Mouse (Mus musculus) neural tube, embryonic 13.5 days (tissue): ENCODE measurements around the gene Ruvbl2. TPM values are rescaled to one million over a fixed set of nuclear protein-coding genes. Genes with fewer than 3 reads are reported as not detected.

Experiments
- ATAC-seq: fragments of 200-750 bp; cut with Nextera tagmentation; 2 replicates; pipeline ENCODE4 v1.8.0; 2017; ENCODE audit warnings: low read depth, mild to moderate bottlenecking, moderate TSS enrichment, moderate library complexity
- H3K27ac ChIP-seq: fragments of 300-500 bp; sonication (generic); replicated peaks from 2 replicates; pipeline ENCODE4 v1.5.1; 2015; ENCODE audit warnings: moderate library complexity, mild to moderate bottlenecking, inconsistent platforms
- H3K27me3 ChIP-seq: fragments of 300-500 bp; sonication (generic); 2 replicates; pipeline ENCODE4 v1.6.1; 2015; ENCODE audit warnings: mild to moderate bottlenecking, inconsistent platforms
- H3K36me3 ChIP-seq: fragments of 300-500 bp; sonication (generic); 2 replicates; pipeline ENCODE4 v1.6.1; 2015; ENCODE audit warnings: mild to moderate bottlenecking, inconsistent platforms
- H3K4me1 ChIP-seq: fragments of 300-500 bp; sonication (generic); replicated peaks from 2 replicates; pipeline ENCODE4 v1.6.1; 2015; ENCODE audit warnings: inconsistent platforms
- H3K4me2 ChIP-seq: fragments of 300-500 bp; sonication (generic); 2 replicates; pipeline ENCODE4 v1.6.1; 2015; ENCODE audit warnings: inconsistent platforms, mild to moderate bottlenecking, moderate library complexity
- H3K4me3 ChIP-seq: fragments of 300-500 bp; sonication (generic); 2 replicates; pipeline ENCODE4 v1.5.1; 2015; ENCODE audit warnings: mild to moderate bottlenecking, inconsistent platforms
- H3K9ac ChIP-seq: fragments of 300-500 bp; sonication (generic); 2 replicates; pipeline ENCODE4 v1.6.1; 2015; ENCODE audit warnings: moderate library complexity, mild to moderate bottlenecking, inconsistent platforms
- H3K9me3 ChIP-seq: fragments of 300-500 bp; sonication (generic); 2 replicates; pipeline ENCODE4 v1.6.1; 2016; ENCODE audit warnings: inconsistent platforms
- WGBS: fragments of 180-500 bp; shearing (Covaris S2); methylation state at CpG from one replicate; pipeline ENCODE4 v1.1.7; 2015; 5-methylcytosine and 5-hydroxymethylcytosine counted together
- polyA plus RNA-seq: library from polyadenylated mRNA; unstranded; fragments of >200 nt; fragmentation: Nextera tagmentation; extraction: Ambion mirVana; gene quantifications from 2 replicates; pipeline ENCODE4 v1.2.1, GENCODE M21; 2015

The Ruvbl2 gene
- polyA plus RNA-seq, 1 experiment from 2014 or later: 89.7 TPM

DNA sequence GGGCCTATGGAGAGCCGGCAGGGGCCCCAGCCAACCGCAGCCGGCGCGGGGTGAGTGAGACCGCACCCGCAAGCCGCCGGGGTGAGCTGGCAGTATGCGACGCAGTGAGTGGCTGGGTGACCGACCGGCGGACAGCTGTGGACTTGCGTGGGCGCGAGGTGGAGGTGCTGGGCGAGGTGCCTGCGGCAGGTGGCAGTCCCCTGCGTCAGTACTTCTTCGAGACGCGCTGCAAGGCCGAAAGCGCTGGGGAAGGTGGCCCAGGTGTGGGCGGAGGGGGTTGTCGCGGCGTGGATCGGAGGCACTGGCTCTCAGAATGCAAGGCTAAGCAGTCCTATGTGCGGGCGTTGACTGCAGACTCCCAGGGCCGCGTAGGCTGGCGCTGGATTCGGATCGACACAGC is 22.3 kb downstream of the Ruvbl2 start:
- H3K27me3 ChIP-seq: peaks cover 100% of the 10 kb centered on the region
- H3K9ac ChIP-seq: no peak overlapping the region
- no peak overlapping the region for H3K27ac ChIP-seq
- ATAC-seq: no peak
- H3K4me1 ChIP-seq: peaks cover 13% of the 10 kb centered on the region
- WGBS: 12% methylated on average over 37 of the region's 37 CpGs
- peaks cover 3% of the 10 kb centered on the region; the same call in 1 of the 2 replicates for H3K36me3 ChIP-seq
- H3K9me3 ChIP-seq: no peaks in the 10 kb centered on the region
- no peak overlapping the region for H3K4me2 ChIP-seq
- no peak overlapping the region for H3K4me3 ChIP-seq

- Histone ChIP-seq H3K4me3 (no peak overlapping the region), H3K4me2 (no peak overlapping the region), H3K9me3 (no peaks in the 10 kb centered on the region), H3K27me3 (peaks cover 100% of the 10 kb centered on the region), H3K9ac (no peak overlapping the region), H3K27ac (no peak overlapping the region), H3K4me1 (peaks cover 13% of the 10 kb centered on the region), H3K36me3 (no peaks in the 10 kb centered on the region)
- ATAC-seq: no peak
- 47% methylated on average over 12 of the region's 12 CpGs for WGBS
Measured at GRCm38 (mm10) chr7:45414740-45415224, 23.1 kb downstream of the Ruvbl2 start.

GRCm38 (mm10) chr7:45413864-45414739 is 23.8 kb downstream of the Ruvbl2 start:
- no peak overlapping the region for H3K27ac ChIP-seq
- H3K4me3 ChIP-seq: peak overlapping the region; percentile 46
- WGBS: 2% methylated on average over 27 of the region's 27 CpGs
- no peaks in the 10 kb centered on the region for H3K9me3 ChIP-seq
- peaks cover 13% of the 10 kb centered on the region for H3K4me1 ChIP-seq
- H3K9ac ChIP-seq: peak overlapping the region; percentile 68
- peaks cover 100% of the 10 kb centered on the region for H3K27me3 ChIP-seq
- peak overlapping the region; percentile 82 for H3K4me2 ChIP-seq
- peak; percentile 20; the same call in 1 of the 2 replicates for ATAC-seq
- no peaks in the 10 kb centered on the region for H3K36me3 ChIP-seq

- Histone ChIP-seq H3K4me2 (peak within 1 kb of the TSS; percentile 82), H3K36me3 (no peaks in the 10 kb centered on the region), H3K9ac (peak within 1 kb of the TSS; percentile 68), H3K9me3 (no peaks in the 10 kb centered on the region), H3K27me3 (peaks cover 100% of the 10 kb centered on the region), H3K4me3 (peak within 1 kb of the TSS; percentile 46), H3K27ac (no peak within 1 kb of the TSS), H3K4me1 (peaks cover 13% of the 10 kb centered on the region)
- ATAC-seq: peak; percentile 34
- 2% methylated on average over 45 of the region's 45 CpGs for WGBS
Measured at GRCm38 (mm10) chr7:45413113-45413863, 24.6 kb downstream of the Ruvbl2 start, which contains the start of gene Ntf5. Gene Ntf5, plus strand, starts transcription at chr7:45413695.

GRCm38 (mm10) chr7:45412421-45412820 is 25.5 kb downstream of the Ruvbl2 start:
- Histone ChIP-seq H3K4me2 (no peak overlapping the region), H3K36me3 (no peaks in the 10 kb centered on the region), H3K9me3 (no peaks in the 10 kb centered on the region), H3K27ac (no peak overlapping the region), H3K4me3 (no peak overlapping the region), H3K27me3 (peaks cover 100% of the 10 kb centered on the region), H3K9ac (no peak overlapping the region), H3K4me1 (peaks cover 13% of the 10 kb centered on the region)
- ATAC-seq: no peak
- 84% methylated on average over 2 of the region's 2 CpGs for WGBS

DNA sequence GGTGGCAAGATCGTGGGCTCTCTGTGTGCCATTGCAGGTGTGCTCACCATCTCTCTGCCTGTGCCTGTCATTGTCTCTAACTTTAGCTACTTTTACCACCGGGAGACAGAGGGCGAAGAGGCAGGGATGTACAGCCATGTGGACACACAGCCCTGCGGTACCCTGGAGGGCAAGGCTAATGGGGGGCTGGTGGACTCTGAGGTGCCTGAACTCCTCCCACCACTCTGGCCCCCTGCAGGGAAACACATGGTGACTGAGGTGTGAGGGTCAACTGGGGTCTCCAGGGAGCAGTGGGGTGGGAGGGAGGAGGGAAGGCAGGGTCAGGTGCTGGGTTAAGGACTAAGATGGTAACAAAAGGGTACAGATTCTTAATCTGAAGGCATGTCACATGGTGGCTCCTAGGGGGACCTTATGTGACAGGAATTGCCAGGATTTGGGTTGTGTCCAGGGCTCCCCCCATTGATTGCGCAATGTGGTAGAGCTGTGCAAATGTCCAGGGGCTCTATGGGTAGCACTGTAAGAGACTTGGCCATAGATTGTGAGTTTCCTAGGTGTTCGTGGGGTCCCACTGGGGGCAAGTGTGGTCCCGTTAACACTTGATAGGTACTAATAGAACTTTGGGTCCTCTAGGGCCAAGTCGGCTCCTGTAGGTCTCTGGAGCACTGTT is 28.3 kb downstream of the Ruvbl2 start:
- Histone ChIP-seq H3K36me3 (no peaks in the 10 kb centered on the region), H3K4me3 (no peak overlapping the region), H3K4me2 (no peak overlapping the region), H3K9me3 (no peaks in the 10 kb centered on the region), H3K27ac (no peak overlapping the region), H3K27me3 (peaks cover 100% of the 10 kb centered on the region), H3K9ac (no peak overlapping the region), H3K4me1 (peaks cover 22% of the 10 kb centered on the region)
- WGBS: 88% methylated on average over 8 of the region's 8 CpGs
- no peak for ATAC-seq

- WGBS: 88% methylated on average over 17 of the region's 17 CpGs
Measured at GRCm38 (mm10) chr7:45408949-45409348, 28.9 kb downstream of the Ruvbl2 start.

DNA sequence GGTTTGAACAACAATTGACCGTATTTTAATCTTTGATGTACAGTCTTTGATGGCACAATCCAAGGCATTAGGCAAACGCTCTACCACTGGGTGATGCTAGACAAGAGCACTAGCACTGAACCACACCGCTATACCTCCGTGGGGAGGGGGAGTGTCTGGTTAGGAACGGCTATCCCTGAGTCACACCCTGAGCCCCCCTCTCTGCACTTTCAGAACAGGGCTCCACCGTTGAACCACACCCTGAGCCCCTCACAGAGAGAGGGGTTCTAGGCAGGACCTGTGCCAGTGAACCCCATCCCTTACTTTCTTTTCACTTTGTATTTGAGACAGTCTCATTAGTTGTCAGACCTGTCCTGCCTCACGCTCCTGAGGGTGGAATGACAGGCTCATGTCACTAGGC is 29.5 kb downstream of the Ruvbl2 start:
- Histone ChIP-seq H3K4me2 (no peak overlapping the region), H3K27me3 (peaks cover 87% of the 10 kb centered on the region), H3K9me3 (no peaks in the 10 kb centered on the region), H3K36me3 (no peaks in the 10 kb centered on the region), H3K4me1 (peaks cover 11% of the 10 kb centered on the region), H3K9ac (no peak overlapping the region), H3K27ac (no peak overlapping the region), H3K4me3 (no peak overlapping the region)
- whole genome bisulfite sequencing: 74% methylated on average over 7 of the region's 7 CpGs
- no peak for ATAC-seq

More at GRCm38 (mm10) chr7:45408949-45409348, 28.9 kb downstream of the Ruvbl2 start:
- ATAC-seq: no peak
- Histone ChIP-seq H3K4me2 (no peak overlapping the region), H3K9me3 (no peaks in the 10 kb centered on the region), H3K4me1 (peaks cover 17% of the 10 kb centered on the region), H3K4me3 (no peak overlapping the region), H3K36me3 (no peaks in the 10 kb centered on the region), H3K27ac (no peak overlapping the region), H3K27me3 (peaks cover 93% of the 10 kb centered on the region), H3K9ac (no peak overlapping the region)

DNA sequence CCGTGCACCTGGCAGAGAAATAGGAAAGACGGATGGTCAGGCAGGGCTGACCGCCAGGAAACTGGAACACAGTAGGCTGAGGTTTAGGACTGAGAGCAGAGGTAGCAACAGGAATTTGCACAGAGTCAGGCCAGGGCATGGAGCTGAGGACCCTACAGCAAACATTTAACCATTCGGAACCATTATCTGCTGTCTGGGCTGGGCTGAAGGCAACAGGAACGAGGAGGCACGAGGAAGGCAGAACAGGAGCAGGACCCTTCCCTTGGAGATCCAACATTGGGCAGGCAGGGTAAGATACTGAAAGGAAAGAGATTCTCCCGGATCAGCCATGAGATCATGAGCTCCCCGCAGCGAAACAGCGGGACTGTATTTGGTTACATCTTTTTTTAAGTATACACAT is 30.1 kb downstream of the Ruvbl2 start:
- H3K27me3 ChIP-seq: peaks cover 82% of the 10 kb centered on the region
- WGBS: 83% methylated on average over 10 of the region's 10 CpGs
- H3K27ac ChIP-seq: no peak overlapping the region
- H3K4me3 ChIP-seq: no peak overlapping the region
- H3K9me3 ChIP-seq: no peaks in the 10 kb centered on the region
- no peaks in the 10 kb centered on the region for H3K36me3 ChIP-seq
- ATAC-seq: no peak
- H3K4me1 ChIP-seq: peaks cover 8% of the 10 kb centered on the region
- H3K9ac ChIP-seq: no peak overlapping the region
- no peak overlapping the region for H3K4me2 ChIP-seq

DNA sequence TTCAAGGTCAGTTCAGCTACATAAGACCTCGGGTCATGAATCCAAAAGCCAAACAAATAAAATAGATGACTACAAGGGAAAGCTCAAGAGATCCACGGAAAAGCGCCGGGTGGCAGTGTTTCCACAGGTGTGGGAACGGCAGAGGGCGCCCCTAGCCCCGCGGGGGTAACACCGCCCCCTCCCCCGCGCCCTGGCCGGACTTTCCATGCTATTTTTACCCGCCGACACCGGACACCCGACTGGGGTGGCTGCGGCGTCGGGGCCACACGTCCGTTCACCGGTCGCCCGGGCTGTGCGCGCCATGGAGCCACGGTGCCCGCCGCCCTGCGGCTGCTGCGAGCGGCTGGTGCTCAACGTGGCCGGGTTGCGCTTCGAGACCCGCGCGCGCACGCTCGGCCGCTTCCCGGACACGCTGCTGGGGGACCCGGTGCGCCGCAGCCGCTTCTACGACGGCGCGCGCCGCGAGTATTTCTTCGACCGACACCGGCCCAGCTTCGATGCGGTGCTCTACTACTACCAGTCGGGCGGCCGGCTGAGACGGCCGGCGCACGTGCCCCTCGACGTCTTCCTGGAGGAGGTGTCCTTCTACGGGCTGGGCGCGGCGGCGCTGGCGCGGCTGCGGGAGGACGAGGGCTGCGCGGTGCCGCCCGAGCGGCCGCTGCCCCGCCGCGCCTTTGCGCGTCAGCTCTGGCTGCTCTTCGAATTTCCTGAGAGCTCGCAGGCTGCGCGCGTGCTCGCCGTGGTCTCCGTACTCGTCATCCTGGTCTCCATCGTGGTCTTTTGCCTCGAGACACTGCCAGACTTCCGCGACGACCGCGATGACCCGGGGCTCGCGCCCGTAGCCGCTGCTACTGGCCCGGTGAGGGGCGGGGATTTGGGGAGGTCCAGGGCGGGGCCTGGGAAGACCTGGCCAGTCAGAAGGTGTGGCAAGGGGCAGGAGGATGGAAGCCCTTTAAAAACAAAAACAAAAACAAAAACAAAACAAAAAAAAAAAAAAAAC is 31.4 kb downstream of the Ruvbl2 start:
- Histone ChIP-seq H3K4me1 (peaks cover 8% of the 10 kb centered on the region), H3K36me3 (no peaks in the 10 kb centered on the region), H3K27ac (no peak overlapping the region), H3K9me3 (no peaks in the 10 kb centered on the region), H3K4me3 (peak overlapping the region; percentile 35), H3K4me2 (peak overlapping the region; percentile 52), H3K9ac (peak overlapping the region; percentile 52; the same call in 1 of the 2 replicates), H3K27me3 (peaks cover 68% of the 10 kb centered on the region)
- ATAC-seq: no peak
- WGBS: 2% methylated on average over 114 of the region's 114 CpGs
